Mouse (Mus musculus) embryonic facial prominence, embryonic 15.5 days (tissue): ENCODE results near the gene Ccdc87. TPM values are rescaled to one million over a fixed set of nuclear protein-coding genes. Genes with fewer than 3 reads are reported as not detected.

ENCODE experiments used
- polyA plus RNA-seq: library from polyadenylated mRNA; unstranded; fragments of >200 nt; fragmentation: Nextera tagmentation; extraction: Ambion mirVana; gene quantifications from 2 replicates; pipeline ENCODE4 v1.2.1, GENCODE M21; 2015

The Ccdc87 gene
- polyA plus RNA-seq, 1 experiment from 2014 or later, result 1.9 TPM

Other genes starting within 250 kb of the Ccdc87 start
- gene Lrfn4, start 223.7 kb upstream of the Ccdc87 start, polyA plus RNA-seq, result 7.6 and 8.4 TPM in 2 replicates
- gene Rce1, start 213.7 kb upstream of the Ccdc87 start, polyA plus RNA-seq, result 65.6 and 65.9 TPM in 2 replicates
- gene Gm960, start 140.7 kb upstream of the Ccdc87 start, polyA plus RNA-seq, result 2.6 and 5.4 TPM in 2 replicates
- 5.3 TPM in 2 replicates for gene Sptbn2, start 128.2 kb upstream of the Ccdc87 start, polyA plus RNA-seq
- gene Rbm4b, start 82.9 kb upstream of the Ccdc87 start, polyA plus RNA-seq, result 64.3 and 65.5 TPM in 2 replicates
- 66.5 and 70.2 TPM in 2 replicates for gene Rbm4, start 45.5 kb upstream of the Ccdc87 start, polyA plus RNA-seq
- 30.9 and 36.3 TPM in 2 replicates for gene Gm21992, start 27.8 kb upstream of the Ccdc87 start, polyA plus RNA-seq
- 74.1 and 74.5 TPM in 2 replicates for gene Rbm14, start 27.7 kb upstream of the Ccdc87 start, polyA plus RNA-seq
- 69.4 and 73.8 TPM in 2 replicates for gene Ccs, start within 50 bp of the Ccdc87 start, polyA plus RNA-seq
- gene Ctsf, start 15.8 kb downstream of the Ccdc87 start, polyA plus RNA-seq, result 62.7 and 63.9 TPM in 2 replicates
- 29.6 and 33.7 TPM in 2 replicates for gene Actn3, start 38.5 kb downstream of the Ccdc87 start, polyA plus RNA-seq
- 14.0 and 14.9 TPM in 2 replicates for gene Zdhhc24, start 39.3 kb downstream of the Ccdc87 start, polyA plus RNA-seq
- 4.6 and 5.5 TPM in 2 replicates for gene Bbs1, start 67.3 kb downstream of the Ccdc87 start, polyA plus RNA-seq
- gene Dpp3, start 88.9 kb downstream of the Ccdc87 start, polyA plus RNA-seq, result 113 and 117 TPM in 2 replicates
- 5.0 and 5.1 TPM in 2 replicates for gene Peli3, start 103.8 kb downstream of the Ccdc87 start, polyA plus RNA-seq
- gene Mrpl11, start 122.8 kb downstream of the Ccdc87 start, polyA plus RNA-seq, result 84.2 and 85.9 TPM in 2 replicates
- gene Npas4, start 150.9 kb downstream of the Ccdc87 start, polyA plus RNA-seq, result not detected in 2 replicates
- gene Slc29a2, start 184.5 kb downstream of the Ccdc87 start, polyA plus RNA-seq, result 3.5 and 4.9 TPM in 2 replicates
- 47.2 and 48.4 TPM in 2 replicates for gene B4gat1, start 199.5 kb downstream of the Ccdc87 start, polyA plus RNA-seq
- 1.9 and 2.0 TPM in 2 replicates for gene AC124502.3, start 199.5 kb downstream of the Ccdc87 start, polyA plus RNA-seq
- 42.2 and 48.6 TPM in 2 replicates for gene Brms1, start 202.0 kb downstream of the Ccdc87 start, polyA plus RNA-seq
- 2.6 and 4.4 TPM in 2 replicates for gene Rin1, start 211.1 kb downstream of the Ccdc87 start, polyA plus RNA-seq
- 131 and 158 TPM in 2 replicates for gene Cd248, start 228.7 kb downstream of the Ccdc87 start, polyA plus RNA-seq
- 2.3 and 3.0 TPM in 2 replicates for gene Tmem151a, start 246.2 kb downstream of the Ccdc87 start, polyA plus RNA-seq
- 111 and 119 TPM in 2 replicates for gene Yif1a, start 249.2 kb downstream of the Ccdc87 start, polyA plus RNA-seq